Mouse (Mus musculus): ENCODE measurements around the gene Gm21992.
"Not testable (repeated sequence)": the region's sequence is repeated elsewhere in the genome, so short reads cannot be mapped to it uniquely, and the experiment has no call there.

The Gm21992 gene

GRCm38 (mm10) chr19:4813015-4813414 is 1.6 kb upstream of the Gm21992 start:
- DNase-seq (ENCODE audit: extremely low spot score, low spot score), result no peak

GRCm38 (mm10) chr19:4812334-4812949 is 1.0 kb upstream of the Gm21992 start:
- DNase-seq (ENCODE audit: extremely low spot score, low spot score), result peak; percentile 16

- DNase-seq (ENCODE audit: extremely low spot score, low spot score), result no peak
These were observed 464 bp upstream of the Gm21992 start for GRCm38 (mm10) chr19:4811909-4812242.

- DNase-seq (ENCODE audit: extremely low spot score, low spot score), result no peak
These were observed 708 bp downstream of the Gm21992 start for GRCm38 (mm10) chr19:4810746-4811062.

- DNase-seq (ENCODE audit: extremely low spot score, low spot score), result no peak
These were observed 1.1 kb downstream of the Gm21992 start for GRCm38 (mm10) chr19:4810309-4810708.

GRCm38 (mm10) chr19:4803283-4803682 is 8.1 kb downstream of the Gm21992 start:
- DNase-seq (ENCODE audit: extremely low spot score, low spot score), result no peak

GRCm38 (mm10) chr19:4802691-4803091 is 8.7 kb downstream of the Gm21992 start:
- DNase-seq (ENCODE audit: extremely low spot score, low spot score), result no peak

- DNase-seq (ENCODE audit: extremely low spot score, low spot score), result no peak
These were observed 12.3 kb downstream of the Gm21992 start for GRCm38 (mm10) chr19:4799083-4799482.

GRCm38 (mm10) chr19:4797846-4798245 is 13.6 kb downstream of the Gm21992 start:
- DNase-seq (ENCODE audit: extremely low spot score, low spot score), result no peak

- DNase-seq (ENCODE audit: extremely low spot score, low spot score), result no peak
These were observed 15.5 kb downstream of the Gm21992 start for GRCm38 (mm10) chr19:4795929-4796328.

- DNase-seq (ENCODE audit: extremely low spot score, low spot score), result peak; percentile 92
These were observed 17.5 kb downstream of the Gm21992 start, which contains the start of gene Rbm4 for GRCm38 (mm10) chr19:4793831-4794422. Gene Rbm4 (minus strand): TSS chr19:4793901.

GRCm38 (mm10) chr19:4793281-4793830 is 18.1 kb downstream of the Gm21992 start:
- DNase-seq (ENCODE audit: extremely low spot score, low spot score), result no peak

GRCm38 (mm10) chr19:4786313-4786712 is 25.1 kb downstream of the Gm21992 start:
- no peak for DNase-seq (ENCODE audit: extremely low spot score, low spot score)

- DNase-seq (ENCODE audit: extremely low spot score, low spot score), result no peak
These were observed 26.2 kb downstream of the Gm21992 start for GRCm38 (mm10) chr19:4785206-4785605.

GRCm38 (mm10) chr19:4782891-4783290 is 28.5 kb downstream of the Gm21992 start:
- no peak for DNase-seq (ENCODE audit: extremely low spot score, low spot score)

GRCm38 (mm10) chr19:4772785-4773184 is 38.6 kb downstream of the Gm21992 start:
- no peak for DNase-seq (ENCODE audit: extremely low spot score, low spot score)

GRCm38 (mm10) chr19:4767507-4768148 is 43.8 kb downstream of the Gm21992 start:
- DNase-seq (ENCODE audit: extremely low spot score, low spot score), result no peak

- no peak for DNase-seq (ENCODE audit: extremely low spot score, low spot score)
These were observed 48.5 kb downstream of the Gm21992 start for GRCm38 (mm10) chr19:4762876-4763275.

GRCm38 (mm10) chr19:4760544-4760943 is 50.9 kb downstream of the Gm21992 start:
- not testable (repeated sequence) for DNase-seq (ENCODE audit: extremely low spot score, low spot score)

GRCm38 (mm10) chr19:4756921-4757320 is 54.5 kb downstream of the Gm21992 start:
- DNase-seq (ENCODE audit: extremely low spot score, low spot score), result no peak

GRCm38 (mm10) chr19:4756193-4756911 is 55.1 kb downstream of the Gm21992 start, which contains the start of gene Rbm4b:
Gene Rbm4b (plus strand): TSS chr19:4756497.
- peak; percentile 96 for DNase-seq (ENCODE audit: extremely low spot score, low spot score)

All from neural tube, embryonic 10.5 days (tissue).